Mouse (Mus musculus): ENCODE measurements at regions not wholly inside any gene's neighbourhood (a gene's known extent, or its start where the extent isn't known, plus 50 kb on each side); places are given as distances from the start of the nearest gene placed in this dataset.

- WGBS: 38% methylated on average over 26 of the region's 26 CpGs
- H3K36me3 ChIP-seq: no peaks in the 10 kb centered on the region
- peak overlapping the region; percentile 51 for H3K4me2 ChIP-seq
- ATAC-seq (replicated peaks; ENCODE audit: low FRiP score): 0 out of 2 replicates have a peak, but pooled peaks have one; percentile 33
- H3K4me1 ChIP-seq: no peaks in the 10 kb centered on the region
- no peak overlapping the region for H3K27ac ChIP-seq
- H3K4me3 ChIP-seq (replicated peaks): peak overlapping the region; percentile 26
- no peak overlapping the region for H3K9ac ChIP-seq
- no peaks in the 10 kb centered on the region for H3K9me3 ChIP-seq (replicated peaks)
- H3K27me3 ChIP-seq: no peaks in the 10 kb centered on the region
These were observed 118.6 kb upstream of the Gm37988 start for GRCm38 (mm10) chr1:4689096-4689495.

- H3K36me3 ChIP-seq: no peaks in the 10 kb centered on the region
- no peak overlapping the region for H3K27ac ChIP-seq
- no peaks in the 10 kb centered on the region for H3K27me3 ChIP-seq
- H3K4me2 ChIP-seq: no peak overlapping the region
- 79% methylated on average over 3 of the region's 3 CpGs for WGBS
- H3K9me3 ChIP-seq (replicated peaks): no peaks in the 10 kb centered on the region
- H3K4me1 ChIP-seq: no peaks in the 10 kb centered on the region
- H3K4me3 ChIP-seq (replicated peaks): no peak overlapping the region
- no peak for ATAC-seq (replicated peaks; ENCODE audit: low FRiP score)
- H3K9ac ChIP-seq: no peak overlapping the region
These were observed 104.4 kb upstream of the Gm37988 start for GRCm38 (mm10) chr1:4703316-4703715.

GRCm38 (mm10) chr1:4706171-4706570 is 101.5 kb upstream of the Gm37988 start:
- Histone ChIP-seq H3K27ac (no peak overlapping the region), H3K27me3 (no peaks in the 10 kb centered on the region), H3K36me3 (no peaks in the 10 kb centered on the region), H3K9me3 (replicated peaks) (no peaks in the 10 kb centered on the region), H3K4me1 (no peaks in the 10 kb centered on the region), H3K4me2 (no peak overlapping the region), H3K9ac (no peak overlapping the region), H3K4me3 (replicated peaks) (no peak overlapping the region)
- WGBS: 66% methylated on average over 6 of the region's 6 CpGs
- ATAC-seq (replicated peaks; ENCODE audit: low FRiP score): no peak

- Histone ChIP-seq H3K4me3 (replicated peaks) (no peak overlapping the region), H3K27me3 (no peaks in the 10 kb centered on the region), H3K9me3 (replicated peaks) (no peaks in the 10 kb centered on the region), H3K27ac (no peak overlapping the region), H3K9ac (no peak overlapping the region), H3K4me2 (no peak overlapping the region), H3K4me1 (no peaks in the 10 kb centered on the region), H3K36me3 (no peaks in the 10 kb centered on the region)
- ATAC-seq (replicated peaks; ENCODE audit: low FRiP score): no peak
- WGBS: 85% methylated on average over 10 of the region's 10 CpGs
These were observed 85.3 kb upstream of the Gm37988 start for GRCm38 (mm10) chr1:4722333-4722931.

Data from kidney, embryonic 15.5 days (tissue).